Mouse (Mus musculus) hindbrain, embryonic 12.5 days (tissue): Measurements from ENCODE around the gene Med21. TPM values are rescaled to one million over a fixed set of nuclear protein-coding genes. Genes with fewer than 3 reads are reported as not detected.
A peak's percentile ranks its signal among the peaks of the same experiment; 100 is the strongest.

Experiments used
- ATAC-seq: fragments of 200-750 bp; cut with Nextera tagmentation; 2 replicates; pipeline ENCODE4 v1.8.0; 2017; ENCODE audit warnings: moderate TSS enrichment; ENCODE audit not compliant: low FRiP score
- H3K27ac ChIP-seq: fragments of 300-500 bp; sonication (generic); 2 replicates; pipeline ENCODE4 v1.5.1; 2016; ENCODE audit warnings: mild to moderate bottlenecking
- H3K27me3 ChIP-seq: fragments of 300-500 bp; sonication (generic); 2 replicates; pipeline ENCODE4 v1.6.1; 2016; ENCODE audit warnings: mild to moderate bottlenecking
- H3K36me3 ChIP-seq: fragments of 300-500 bp; sonication (generic); 2 replicates; pipeline ENCODE4 v1.6.1; 2016; ENCODE audit warnings: mild to moderate bottlenecking
- H3K4me1 ChIP-seq: fragments of 300-500 bp; sonication (generic); 2 replicates; pipeline ENCODE4 v1.6.1; 2016
- H3K4me2 ChIP-seq: fragments of 300-500 bp; sonication (generic); replicated peaks from 2 replicates; pipeline ENCODE4 v1.6.1; 2016; ENCODE audit warnings: mild to moderate bottlenecking
- H3K4me3 ChIP-seq: fragments of 300-500 bp; sonication (generic); 2 replicates; pipeline ENCODE4 v1.5.1; 2016; ENCODE audit warnings: mild to moderate bottlenecking
- H3K9ac ChIP-seq: fragments of 300-500 bp; sonication (generic); 2 replicates; pipeline ENCODE4 v1.6.1; 2016; ENCODE audit warnings: mild to moderate bottlenecking, moderate library complexity
- H3K9me3 ChIP-seq: fragments of 300-500 bp; sonication (generic); replicated peaks from 2 replicates; pipeline ENCODE4 v1.6.1; 2016; ENCODE audit warnings: mild to moderate bottlenecking
- WGBS: fragments of 180-500 bp; shearing (Covaris S2); methylation state at CpG from one replicate; pipeline ENCODE4 v1.1.7; 2016; 5-methylcytosine and 5-hydroxymethylcytosine counted together
- polyA plus RNA-seq: library from polyadenylated mRNA; unstranded; fragments of >200 nt; fragmentation: Nextera tagmentation; extraction: Ambion mirVana; gene quantifications from 2 replicates; pipeline ENCODE4 v1.2.1, GENCODE M21; 2016

Med21 gene
- polyA plus RNA-seq, 1 experiment from 2014 or later = 116 TPM

GRCm38 (mm10) chr6:146630961-146631360 is 11.4 kb upstream of the Med21 start:
- WGBS = 88% methylated on average over 4 of the region's 4 CpGs
- Histone ChIP-seq H3K9me3 (no peaks in the 10 kb centered on the region), H3K9ac (no peak overlapping the region), H3K36me3 (no peaks in the 10 kb centered on the region), H3K27me3 (no peaks in the 10 kb centered on the region), H3K4me3 (no peak overlapping the region), H3K4me2 (no peak overlapping the region), H3K4me1 (peaks cover 11% of the 10 kb centered on the region), H3K27ac (no peak overlapping the region)
- no peak for ATAC-seq

- WGBS = 71% methylated on average over 8 of the region's 8 CpGs
- no peak for ATAC-seq
- Histone ChIP-seq H3K9me3 (no peaks in the 10 kb centered on the region), H3K9ac (no peak overlapping the region; the same call in 1 of the 2 replicates), H3K4me2 (no peak overlapping the region), H3K4me3 (no peak overlapping the region), H3K27me3 (no peaks in the 10 kb centered on the region), H3K4me1 (peaks cover 11% of the 10 kb centered on the region), H3K27ac (no peak overlapping the region), H3K36me3 (no peaks in the 10 kb centered on the region)
Measured at GRCm38 (mm10) chr6:146631847-146632246, 10.5 kb upstream of the Med21 start.

- Histone ChIP-seq H3K27ac (no peak overlapping the region), H3K36me3 (no peaks in the 10 kb centered on the region), H3K9me3 (no peaks in the 10 kb centered on the region), H3K27me3 (no peaks in the 10 kb centered on the region), H3K9ac (no peak overlapping the region; the same call in 1 of the 2 replicates), H3K4me1 (peaks cover 11% of the 10 kb centered on the region), H3K4me3 (no peak overlapping the region), H3K4me2 (no peak overlapping the region)
- WGBS = 87% methylated on average over 9 of the region's 9 CpGs
- ATAC-seq = no peak
Measured at GRCm38 (mm10) chr6:146632403-146632802, 9.9 kb upstream of the Med21 start.

GRCm38 (mm10) chr6:146633097-146633496 is 9.2 kb upstream of the Med21 start:
- Histone ChIP-seq H3K9me3 (no peaks in the 10 kb centered on the region), H3K27me3 (no peaks in the 10 kb centered on the region), H3K4me3 (peak overlapping the region; percentile 67), H3K9ac (no peak overlapping the region), H3K4me2 (peak overlapping the region; percentile 60), H3K4me1 (peaks cover 11% of the 10 kb centered on the region), H3K36me3 (no peaks in the 10 kb centered on the region), H3K27ac (no peak overlapping the region)
- 46% methylated on average over 8 of the region's 8 CpGs for WGBS
- ATAC-seq = no peak

GRCm38 (mm10) chr6:146633629-146634014 is 8.7 kb upstream of the Med21 start:
- peak; percentile 42; the same call in 1 of the 2 replicates for ATAC-seq
- 13% methylated on average over 14 of the region's 14 CpGs for WGBS
- Histone ChIP-seq H3K36me3 (no peaks in the 10 kb centered on the region), H3K9ac (peak overlapping the region; percentile 76), H3K4me3 (peak overlapping the region; percentile 67), H3K4me2 (peak overlapping the region; percentile 60), H3K27me3 (no peaks in the 10 kb centered on the region), H3K4me1 (peaks cover 11% of the 10 kb centered on the region), H3K27ac (peak overlapping the region; percentile 83), H3K9me3 (no peaks in the 10 kb centered on the region)

GRCm38 (mm10) chr6:146634015-146634722 is 8.2 kb upstream of the Med21 start:
- Histone ChIP-seq H3K27ac (peak overlapping the region; percentile 83), H3K4me3 (peak overlapping the region; percentile 67), H3K4me1 (peaks cover 11% of the 10 kb centered on the region), H3K9ac (peak overlapping the region; percentile 76), H3K9me3 (no peaks in the 10 kb centered on the region), H3K27me3 (no peaks in the 10 kb centered on the region), H3K4me2 (peak overlapping the region; percentile 60), H3K36me3 (no peaks in the 10 kb centered on the region)
- peak; percentile 93 for ATAC-seq
- under 1% methylated on average over 81 of the region's 82 CpGs for WGBS

- Histone ChIP-seq H3K4me1 (peaks cover 11% of the 10 kb centered on the region), H3K36me3 (no peaks in the 10 kb centered on the region), H3K4me3 (0 out of 2 replicates have a peak overlapping the region, but pooled peaks have one; percentile 67), H3K9ac (no peak overlapping the region), H3K4me2 (peak overlapping the region; percentile 60), H3K9me3 (no peaks in the 10 kb centered on the region), H3K27me3 (no peaks in the 10 kb centered on the region), H3K27ac (no peak overlapping the region)
- WGBS = 67% methylated on average over 4 of the region's 4 CpGs
- ATAC-seq = no peak
Measured at GRCm38 (mm10) chr6:146634759-146635606, 7.4 kb upstream of the Med21 start.

- H3K27ac ChIP-seq = no peak overlapping the region
- H3K4me2 ChIP-seq = no peak overlapping the region
- no peaks in the 10 kb centered on the region for H3K36me3 ChIP-seq
- WGBS = 88% methylated on average over 5 of the region's 5 CpGs
- H3K4me3 ChIP-seq = no peak overlapping the region
- H3K9me3 ChIP-seq = no peaks in the 10 kb centered on the region
- no peak overlapping the region for H3K9ac ChIP-seq
- H3K4me1 ChIP-seq = peaks cover 11% of the 10 kb centered on the region
- H3K27me3 ChIP-seq = no peaks in the 10 kb centered on the region
- no peak for ATAC-seq
Measured at GRCm38 (mm10) chr6:146636482-146636881, 5.9 kb upstream of the Med21 start.

GRCm38 (mm10) chr6:146640068-146640965 is 2.0 kb upstream of the Med21 start:
- H3K9ac ChIP-seq = no peak overlapping the region
- H3K36me3 ChIP-seq = no peaks in the 10 kb centered on the region
- no peak for ATAC-seq
- H3K9me3 ChIP-seq = no peaks in the 10 kb centered on the region
- WGBS = 89% methylated on average over 7 of the region's 7 CpGs
- H3K27ac ChIP-seq = no peak overlapping the region
- H3K27me3 ChIP-seq = no peaks in the 10 kb centered on the region
- no peak overlapping the region for H3K4me3 ChIP-seq
- H3K4me2 ChIP-seq = no peak overlapping the region
- H3K4me1 ChIP-seq = peaks cover 7% of the 10 kb centered on the region

- WGBS = 90% methylated on average over 6 of the region's 6 CpGs
- Histone ChIP-seq H3K9me3 (no peaks in the 10 kb centered on the region), H3K4me3 (no peak overlapping the region), H3K27ac (no peak overlapping the region), H3K9ac (no peak overlapping the region), H3K4me1 (peaks cover 7% of the 10 kb centered on the region), H3K27me3 (no peaks in the 10 kb centered on the region), H3K4me2 (no peak overlapping the region), H3K36me3 (no peaks in the 10 kb centered on the region)
- no peak for ATAC-seq
Measured at GRCm38 (mm10) chr6:146640991-146641390, 1.4 kb upstream of the Med21 start.

- Histone ChIP-seq H3K4me2 (peak overlapping the region; percentile 86), H3K4me1 (peaks cover 7% of the 10 kb centered on the region), H3K27ac (peak overlapping the region; percentile 67; the same call in 1 of the 2 replicates), H3K36me3 (no peaks in the 10 kb centered on the region), H3K9me3 (no peaks in the 10 kb centered on the region), H3K9ac (peak overlapping the region; percentile 84), H3K4me3 (peak overlapping the region; percentile 91), H3K27me3 (no peaks in the 10 kb centered on the region)
- 67% methylated on average over 11 of the region's 11 CpGs for WGBS
- ATAC-seq = no peak; the same call in 1 of the 2 replicates
Measured at GRCm38 (mm10) chr6:146641621-146642210, 631 bp upstream of the Med21 start.
